Mouse (Mus musculus): ENCODE results near the gene Slc18a3.

Gene Slc18a3

GRCm38 (mm10) chr14:32463211-32464040 is 1.2 kb downstream of the Slc18a3 start:
- in situ Hi-C loops (cut with MboI; ENCODE audit: low sequenced_read_pairs) = no loop called here

DNA sequence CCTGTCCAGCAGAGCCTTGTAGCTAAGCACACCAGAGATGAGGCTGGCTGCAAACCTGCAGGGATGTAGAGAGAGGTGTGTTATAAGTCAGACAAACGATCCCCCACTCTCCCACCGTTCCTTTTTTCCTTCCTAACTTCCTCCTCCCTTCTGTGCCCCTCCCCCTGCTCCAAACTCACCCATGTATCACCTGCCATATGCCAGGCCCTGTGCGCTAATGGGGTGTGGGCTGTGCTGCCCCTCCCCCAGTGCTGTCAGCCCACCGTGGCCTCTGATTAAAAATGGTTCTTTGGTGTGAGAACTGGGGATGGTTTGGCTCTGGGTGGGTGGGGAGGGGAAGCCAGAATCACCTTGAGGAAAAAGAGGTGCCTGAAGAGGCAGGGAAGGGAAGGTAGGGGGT is 12.1 kb downstream of the Slc18a3 start:
- in situ Hi-C loops (cut with MboI; ENCODE audit: low sequenced_read_pairs) = no loop called here

DNA sequence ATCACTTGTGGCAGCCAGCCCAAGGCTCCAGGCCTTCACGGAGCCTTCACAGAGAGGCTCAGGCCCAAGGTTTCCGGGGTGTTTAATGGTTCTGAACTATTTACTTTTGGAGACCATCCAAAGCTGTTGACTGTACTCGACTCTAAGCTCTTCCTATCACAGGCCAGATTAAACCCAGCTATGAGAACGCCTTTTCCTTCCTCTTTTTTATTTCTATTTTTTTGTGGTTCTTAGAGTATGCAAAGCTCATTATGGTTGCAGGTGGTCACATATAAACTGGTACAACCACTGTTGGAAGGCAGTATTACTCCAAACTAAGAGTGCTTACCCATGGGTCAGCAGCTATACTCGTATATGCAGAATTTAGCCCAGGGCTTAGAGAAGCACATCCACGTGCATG is 17.7 kb downstream of the Slc18a3 start:
- in situ Hi-C loops (cut with MboI; ENCODE audit: low sequenced_read_pairs) = no loop called here

DNA sequence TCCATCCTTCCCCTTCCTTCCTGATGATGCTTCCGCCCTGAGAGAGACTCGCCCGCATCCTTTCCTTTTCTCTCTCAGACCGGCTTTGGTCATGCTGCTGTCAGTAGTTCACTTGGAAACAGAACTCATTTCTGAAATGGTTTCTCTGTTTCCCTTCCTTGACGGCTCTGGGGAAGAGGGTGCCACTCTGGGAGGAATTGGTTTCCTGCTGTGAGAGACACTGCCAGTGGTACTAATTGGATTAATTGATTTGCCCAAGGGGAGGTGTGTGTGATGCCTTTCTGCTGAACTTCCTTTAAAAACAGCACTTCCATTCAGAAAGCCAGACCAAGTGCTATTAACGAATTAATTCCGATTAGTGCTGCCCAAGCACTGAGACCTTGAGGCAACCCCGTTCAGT is 21.2 kb downstream of the Slc18a3 start:
- in situ Hi-C loops (cut with MboI; ENCODE audit: low sequenced_read_pairs) = no loop called here

GRCm38 (mm10) chr14:32439744-32440143 is 24.9 kb downstream of the Slc18a3 start:
- in situ Hi-C loops (cut with MboI; ENCODE audit: low sequenced_read_pairs) = no loop called here

- in situ Hi-C loops (cut with MboI; ENCODE audit: low sequenced_read_pairs) = no loop called here
These were observed 25.3 kb downstream of the Slc18a3 start for GRCm38 (mm10) chr14:32439316-32439715.

- in situ Hi-C loops (cut with MboI; ENCODE audit: low sequenced_read_pairs) = no loop called here
These were observed 27.3 kb downstream of the Slc18a3 start for GRCm38 (mm10) chr14:32437352-32437793.

GRCm38 (mm10) chr14:32429030-32429602 is 35.5 kb downstream of the Slc18a3 start:
- in situ Hi-C loops (cut with MboI; ENCODE audit: low sequenced_read_pairs) = no loop called here

DNA sequence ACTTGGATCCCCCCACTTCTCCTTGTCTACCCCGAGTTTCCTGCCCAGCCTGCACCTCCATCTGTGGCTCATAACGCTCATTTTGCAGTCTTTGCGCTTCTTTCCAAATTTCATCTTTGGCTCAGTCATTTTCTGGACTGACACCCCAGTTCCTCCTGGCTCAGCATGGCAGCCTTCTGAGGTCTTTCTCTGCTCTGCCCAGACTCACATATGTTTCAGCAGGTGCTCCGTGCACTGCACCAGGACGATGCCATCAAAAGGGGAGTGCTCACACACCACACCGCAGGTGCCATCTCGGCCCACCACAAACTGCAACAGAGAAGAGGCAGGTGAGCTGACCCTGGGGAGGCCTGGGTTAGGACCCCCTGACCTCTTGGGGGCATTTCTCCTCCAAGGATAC is 40.7 kb downstream of the Slc18a3 start:
- in situ Hi-C loops (cut with MboI; ENCODE audit: low sequenced_read_pairs) = no loop called here

GRCm38 (mm10) chr14:32418747-32419146 is 45.9 kb downstream of the Slc18a3 start:
- in situ Hi-C loops (cut with MboI; ENCODE audit: low sequenced_read_pairs) = no loop called here
